Mouse (Mus musculus): ENCODE measurements around the gene Glyctk.
A peak's percentile ranks its signal among the peaks of the same experiment; 100 is the strongest.

Glyctk gene

GRCm38 (mm10) chr9:106145582-106145981 is 12.4 kb downstream of the Glyctk start:
- no peak for DNase-seq

- DNase-seq: no peak
Measured at GRCm38 (mm10) chr9:106144176-106144575, 13.8 kb downstream of the Glyctk start.

- DNase-seq: no peak
Measured at GRCm38 (mm10) chr9:106141955-106142354, 16.0 kb downstream of the Glyctk start.

GRCm38 (mm10) chr9:106139763-106140162 is 18.2 kb downstream of the Glyctk start:
- no peak for DNase-seq

GRCm38 (mm10) chr9:106137671-106138216 is 20.2 kb downstream of the Glyctk start:
- no peak for DNase-seq

- DNase-seq: no peak
Measured at GRCm38 (mm10) chr9:106130250-106130649, 27.7 kb downstream of the Glyctk start.

GRCm38 (mm10) chr9:106129072-106129471 is 28.9 kb downstream of the Glyctk start:
- DNase-seq: no peak

GRCm38 (mm10) chr9:106126786-106127251 is 31.1 kb downstream of the Glyctk start:
- DNase-seq: no peak

GRCm38 (mm10) chr9:106123599-106123998 is 34.3 kb downstream of the Glyctk start:
- DNase-seq: peak; percentile 11 to 29

GRCm38 (mm10) chr9:106119075-106119474 is 38.9 kb downstream of the Glyctk start:
- DNase-seq: no peak

GRCm38 (mm10) chr9:106115801-106116424 is 42.0 kb downstream of the Glyctk start:
- DNase-seq: no peak

- DNase-seq: peak; percentile 49 to 50
Measured at GRCm38 (mm10) chr9:106112770-106113423, 45.0 kb downstream of the Glyctk start.

- no peak for DNase-seq
Measured at GRCm38 (mm10) chr9:106106241-106106640, 51.7 kb downstream of the Glyctk start.

- DNase-seq: no peak
Measured at GRCm38 (mm10) chr9:106104401-106104800, 53.5 kb downstream of the Glyctk start.
